8 mouse cellular contexts compared by ENCODE assay signal in the genomic region with DNA sequence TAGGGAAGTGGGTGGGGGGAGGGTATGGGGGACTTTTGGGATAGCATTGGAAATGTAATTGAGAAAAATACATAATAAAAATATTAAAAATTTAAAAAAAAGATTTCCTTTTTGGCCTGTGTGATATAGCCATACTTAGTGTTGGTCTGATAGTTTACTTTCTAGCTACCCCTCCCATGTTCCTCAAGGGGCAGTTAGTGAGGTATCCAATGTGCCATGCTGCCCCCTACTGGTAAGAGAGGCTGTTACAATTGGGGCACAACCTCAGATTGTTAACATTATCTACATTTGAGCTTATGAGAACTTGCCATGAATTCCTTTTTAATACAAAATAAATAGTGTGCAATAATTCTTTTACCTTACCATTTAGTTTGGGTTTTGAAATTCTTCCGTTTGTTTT.
DNase-seq lines count a peak whose midpoint lies in the region; ATAC-seq lines count a peak whose summit lies in the region.

No protein-coding gene starts in this region.

- H3K9me3 ChIP-seq in limb, embryonic 11.5 days (ENCODE audit: control insufficient read depth, low read length), result no peaks in the 10 kb centered on the region

- H3K27ac ChIP-seq in limb, embryonic 11.5 days (replicated peaks; ENCODE audit: low read depth, low read length), result no peak overlapping the region

- H3K4me2 ChIP-seq in limb, embryonic 11.5 days (ENCODE audit: low read depth, severe bottlenecking), result no peak overlapping the region

- no peaks in the 10 kb centered on the region for H3K4me1 ChIP-seq in limb, embryonic 11.5 days (ENCODE audit: control insufficient read depth, insufficient read depth, low read length)

- no peak overlapping the region for H3K9ac ChIP-seq in limb, embryonic 11.5 days (ENCODE audit: low read length)

- H3K4me3 ChIP-seq in limb, embryonic 11.5 days (ENCODE audit: low read depth, low read length), result no peak overlapping the region

- peak; percentile 41 to 81 for DNase-seq in adrenal gland, adult (ENCODE audit: inconsistent age in 2 of 2, low spot score in 1 of 2)
- no peak for DNase-seq in adrenal gland, adult 8-10 months
- peak; percentile 31 for DNase-seq in ovary, postnatal 36 days (ENCODE audit: low spot score)
- no peak for DNase-seq in ovary, adult 18-20 months (ENCODE audit: low spot score)
- DNase-seq in cerebellum, postnatal 25 days, result peak; percentile 10 to 50
- DNase-seq in heart, postnatal 14 days, result peak; percentile 53 to 75
- peak; percentile 52 for DNase-seq in limb, embryonic 11.5 days (ENCODE audit: low spot score)
- peak; percentile 66 for DNase-seq in retina, embryonic 14.5 days (ENCODE audit: low spot score)

- H3K27me3 ChIP-seq in limb, embryonic 11.5 days (ENCODE audit: control insufficient read depth, insufficient read depth, low read length), result no peaks in the 10 kb centered on the region

- intact Hi-C loops in heart, postnatal 14 days (cut with DNase I), result loop anchor here (5.0 kb wide), 1 partner anchor 372 kb away; no protein-coding TSS in a partner anchor

- no peak for ATAC-seq in limb, embryonic 11.5 days (ENCODE audit: insufficient number of reproducible peaks, low FRiP score, low TSS enrichment, low read depth)

- H3K36me3 ChIP-seq in limb, embryonic 11.5 days (ENCODE audit: control insufficient read depth, insufficient read depth, low read length), result no peaks in the 10 kb centered on the region

- WGBS in limb, embryonic 11.5 days, result 41% methylated on average over 1 of the region's 1 CpGs

Comparison
In these comparisons a context has a peak if more than half of its experiments do, and no peak if none do; other contexts are left out.
1. DNase-seq: peak in adrenal gland, adult (2 of 2), ovary, postnatal 36 days (single experiment), cerebellum, postnatal 25 days (2 of 2), heart, postnatal 14 days (2 of 2), limb, embryonic 11.5 days (single experiment) and retina, embryonic 14.5 days (single experiment); none in adrenal gland, adult 8-10 months (single experiment) and ovary, adult 18-20 months (single experiment).